Mouse (Mus musculus): Measurements from ENCODE around the gene Txnrd3. TPM values are rescaled to one million over a fixed set of nuclear protein-coding genes. Genes with fewer than 3 reads are reported as not detected.
A peak's percentile ranks its signal among the peaks of the same experiment; 100 is the strongest.

Txnrd3 gene
- total and polyA plus RNA-seq, 2 experiments from 2014 or later, result 20.2 to 24.7 TPM

- Histone ChIP-seq H3K9ac (replicated peaks; ENCODE audit: low read length, poor library complexity, severe bottlenecking) (no peak overlapping the region), H3K4me1 (ENCODE audit: insufficient read depth, low read length) (0 out of 2 replicates have a peak, but pooled peaks cover 4% of the 10 kb centered on the region), H3K27me3 (ENCODE audit: insufficient read depth, low read length) (no peaks in the 10 kb centered on the region), H3K27ac (ENCODE audit: low read depth, low read length) (no peak overlapping the region), H3K9me3 (ENCODE audit: low read length) (no peaks in the 10 kb centered on the region), H3K36me3 (ENCODE audit: insufficient read depth, low read length) (no peaks in the 10 kb centered on the region), H3K4me3 (ENCODE audit: low read depth, low read length) (no peak overlapping the region), H3K4me2 (ENCODE audit: low read depth, low read length, poor library complexity, severe bottlenecking) (no peak overlapping the region)
- ATAC-seq (ENCODE audit: low FRiP score) (no peak), DNase-seq (ENCODE audit: low spot score) (no peak)
- no peak for TF ChIP-seq CTCF (IDR thresholded peaks at IDR 0.05)
- WGBS, result 63% methylated on average over 8 of the region's 8 CpGs
These were observed 15.6 kb upstream of the Txnrd3 start for GRCm38 (mm10) chr6:89628045-89628785.

GRCm38 (mm10) chr6:89631809-89632562 is 11.8 kb upstream of the Txnrd3 start:
- Histone ChIP-seq H3K9ac (replicated peaks; ENCODE audit: low read length, poor library complexity, severe bottlenecking) (no peak overlapping the region), H3K4me1 (ENCODE audit: insufficient read depth, low read length) (0 out of 2 replicates have a peak, but pooled peaks cover 4% of the 10 kb centered on the region), H3K27ac (ENCODE audit: low read depth, low read length) (0 out of 2 replicates have a peak overlapping the region, but pooled peaks have one; percentile 32), H3K4me2 (ENCODE audit: low read depth, low read length, poor library complexity, severe bottlenecking) (peak overlapping the region; percentile 29; the same call in 1 of the 2 replicates), H3K27me3 (ENCODE audit: insufficient read depth, low read length) (no peaks in the 10 kb centered on the region), H3K4me3 (ENCODE audit: low read depth, low read length) (no peak overlapping the region), H3K9me3 (ENCODE audit: low read length) (no peaks in the 10 kb centered on the region), H3K36me3 (ENCODE audit: insufficient read depth, low read length) (no peaks in the 10 kb centered on the region)
- DNase-seq (ENCODE audit: low spot score), result peak; percentile 96
- 13% methylated on average over 10 of the region's 10 CpGs for WGBS
- peak; percentile 84 for ATAC-seq (ENCODE audit: low FRiP score)
- peak; percentile 97 for TF ChIP-seq CTCF (IDR thresholded peaks at IDR 0.05)

- no peak overlapping the region for H3K9ac ChIP-seq (replicated peaks; ENCODE audit: low read length, poor library complexity, severe bottlenecking)
- ATAC-seq (ENCODE audit: low FRiP score) (no peak), DNase-seq (ENCODE audit: low spot score) (no peak)
- H3K9me3 ChIP-seq (ENCODE audit: low read length), result no peaks in the 10 kb centered on the region
- WGBS, result 63% methylated on average over 7 of the region's 7 CpGs
- H3K4me2 ChIP-seq (ENCODE audit: low read depth, low read length, poor library complexity, severe bottlenecking), result no peak overlapping the region
- TF ChIP-seq CTCF (IDR thresholded peaks at IDR 0.05), result no peak
- no peaks in the 10 kb centered on the region for H3K27me3 ChIP-seq (ENCODE audit: insufficient read depth, low read length)
- H3K4me3 ChIP-seq (ENCODE audit: low read depth, low read length), result no peak overlapping the region
- H3K36me3 ChIP-seq (ENCODE audit: insufficient read depth, low read length), result no peaks in the 10 kb centered on the region
- H3K27ac ChIP-seq (ENCODE audit: low read depth, low read length), result no peak overlapping the region
- 0 out of 2 replicates have a peak, but pooled peaks cover 4% of the 10 kb centered on the region for H3K4me1 ChIP-seq (ENCODE audit: insufficient read depth, low read length)
These were observed 10.7 kb upstream of the Txnrd3 start for GRCm38 (mm10) chr6:89633115-89633514.

GRCm38 (mm10) chr6:89634400-89634799 is 9.4 kb upstream of the Txnrd3 start:
- TF ChIP-seq CTCF (IDR thresholded peaks at IDR 0.05), result no peak
- Histone ChIP-seq H3K36me3 (ENCODE audit: insufficient read depth, low read length) (no peaks in the 10 kb centered on the region), H3K9ac (replicated peaks; ENCODE audit: low read length, poor library complexity, severe bottlenecking) (no peak overlapping the region), H3K27ac (ENCODE audit: low read depth, low read length) (no peak overlapping the region), H3K27me3 (ENCODE audit: insufficient read depth, low read length) (no peaks in the 10 kb centered on the region), H3K4me3 (ENCODE audit: low read depth, low read length) (no peak overlapping the region), H3K4me2 (ENCODE audit: low read depth, low read length, poor library complexity, severe bottlenecking) (no peak overlapping the region), H3K4me1 (ENCODE audit: insufficient read depth, low read length) (0 out of 2 replicates have a peak, but pooled peaks cover 4% of the 10 kb centered on the region), H3K9me3 (ENCODE audit: low read length) (no peaks in the 10 kb centered on the region)
- 41% methylated on average over 8 of the region's 8 CpGs for WGBS
- ATAC-seq (ENCODE audit: low FRiP score), result no peak
- no peak for DNase-seq (ENCODE audit: low spot score)

- DNase-seq (ENCODE audit: low spot score) (no peak), ATAC-seq (ENCODE audit: low FRiP score) (no peak)
- Histone ChIP-seq H3K9me3 (ENCODE audit: low read length) (no peaks in the 10 kb centered on the region), H3K4me2 (ENCODE audit: low read depth, low read length, poor library complexity, severe bottlenecking) (no peak overlapping the region), H3K9ac (replicated peaks; ENCODE audit: low read length, poor library complexity, severe bottlenecking) (no peak overlapping the region), H3K4me1 (ENCODE audit: insufficient read depth, low read length) (no peaks in the 10 kb centered on the region), H3K27me3 (ENCODE audit: insufficient read depth, low read length) (no peaks in the 10 kb centered on the region), H3K4me3 (ENCODE audit: low read depth, low read length) (no peak overlapping the region), H3K27ac (ENCODE audit: low read depth, low read length) (no peak overlapping the region), H3K36me3 (ENCODE audit: insufficient read depth, low read length) (no peaks in the 10 kb centered on the region)
- no peak for TF ChIP-seq CTCF (IDR thresholded peaks at IDR 0.05)
- WGBS, result 83% methylated on average over 4 of the region's 4 CpGs
These were observed 5.8 kb upstream of the Txnrd3 start for GRCm38 (mm10) chr6:89637977-89638376.

GRCm38 (mm10) chr6:89639025-89639424 is 4.8 kb upstream of the Txnrd3 start:
- no peak overlapping the region for H3K9ac ChIP-seq (replicated peaks; ENCODE audit: low read length, poor library complexity, severe bottlenecking)
- 37% methylated on average over 2 of the region's 2 CpGs for WGBS
- H3K27me3 ChIP-seq (ENCODE audit: insufficient read depth, low read length), result no peaks in the 10 kb centered on the region
- H3K9me3 ChIP-seq (ENCODE audit: low read length), result no peaks in the 10 kb centered on the region
- DNase-seq (ENCODE audit: low spot score) (no peak), ATAC-seq (ENCODE audit: low FRiP score) (no peak)
- no peak overlapping the region for H3K4me2 ChIP-seq (ENCODE audit: low read depth, low read length, poor library complexity, severe bottlenecking)
- H3K4me1 ChIP-seq (ENCODE audit: insufficient read depth, low read length), result no peaks in the 10 kb centered on the region
- no peak overlapping the region for H3K4me3 ChIP-seq (ENCODE audit: low read depth, low read length)
- no peaks in the 10 kb centered on the region for H3K36me3 ChIP-seq (ENCODE audit: insufficient read depth, low read length)
- peak; percentile 60 for TF ChIP-seq CTCF (IDR thresholded peaks at IDR 0.05)
- H3K27ac ChIP-seq (ENCODE audit: low read depth, low read length), result no peak overlapping the region

Measured in midbrain, postnatal 0 days (tissue).